Mouse (Mus musculus): Measurements from ENCODE around the gene Parp11.
"Not testable (repeated sequence)": the region's sequence is repeated elsewhere in the genome, so short reads cannot be mapped to it uniquely, and the experiment has no call there.

Parp11 gene

DNA sequence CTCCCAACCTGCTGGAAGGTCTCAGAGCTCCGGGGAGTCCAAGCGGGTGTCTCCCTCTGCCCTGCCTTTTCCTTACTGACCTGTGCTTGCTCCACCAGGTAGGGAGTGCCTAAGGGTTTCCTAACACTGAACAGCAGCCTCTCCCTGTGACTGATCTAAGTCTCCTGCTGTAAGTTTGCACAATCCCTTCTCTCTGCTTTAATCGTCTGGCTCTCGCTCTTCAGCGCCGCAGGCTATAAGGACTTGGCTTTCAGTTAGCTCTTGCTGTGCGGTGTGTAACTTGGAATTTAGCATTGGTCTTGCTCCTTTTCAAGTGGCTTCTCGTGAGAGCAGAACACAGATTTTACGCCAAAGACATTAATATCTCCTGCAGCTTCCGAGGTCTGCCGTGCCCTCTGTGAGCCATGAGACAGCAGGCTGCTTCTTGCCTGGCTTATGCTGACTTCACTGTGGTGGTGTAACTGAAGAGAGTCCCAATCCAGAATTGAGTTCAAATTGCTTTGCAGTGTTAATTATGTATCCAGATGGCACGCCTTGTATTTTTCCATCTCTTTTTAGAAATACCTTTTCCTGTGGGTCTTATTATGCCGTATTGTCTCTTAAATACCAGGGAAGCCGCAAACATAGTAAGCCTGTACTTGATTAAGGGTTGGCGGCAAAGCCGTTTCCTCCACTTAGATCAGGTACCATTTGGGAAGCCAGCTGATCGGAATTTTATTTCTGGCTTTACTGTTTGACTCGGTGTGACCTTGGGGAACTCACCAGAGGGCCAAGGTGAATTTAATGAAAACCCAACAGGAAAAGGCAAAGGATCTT, 50.4 kb downstream of the Parp11 start:
- DNase-seq (ENCODE audit: low spot score), result no peak

DNA sequence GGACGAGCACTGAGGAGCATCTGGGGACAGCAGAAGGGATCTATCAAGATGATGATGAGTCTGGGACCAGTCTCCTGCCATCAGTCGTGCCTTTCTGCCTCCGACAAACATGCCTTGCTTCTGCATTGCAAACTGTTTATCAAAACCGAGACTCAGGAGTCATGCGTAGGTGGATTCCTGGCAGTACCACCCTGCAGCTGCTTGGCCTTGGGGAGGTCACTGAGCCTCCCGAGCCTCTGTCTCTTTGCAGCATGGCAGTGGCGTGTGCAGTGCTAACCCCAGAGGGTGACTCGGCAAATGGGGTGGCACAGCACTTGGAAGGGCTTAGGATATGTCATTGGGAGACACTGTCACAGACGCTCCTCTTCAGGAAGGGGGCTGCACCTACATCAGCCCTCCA, 53.5 kb downstream of the Parp11 start:
- DNase-seq (ENCODE audit: low spot score), result peak; percentile 67

DNA sequence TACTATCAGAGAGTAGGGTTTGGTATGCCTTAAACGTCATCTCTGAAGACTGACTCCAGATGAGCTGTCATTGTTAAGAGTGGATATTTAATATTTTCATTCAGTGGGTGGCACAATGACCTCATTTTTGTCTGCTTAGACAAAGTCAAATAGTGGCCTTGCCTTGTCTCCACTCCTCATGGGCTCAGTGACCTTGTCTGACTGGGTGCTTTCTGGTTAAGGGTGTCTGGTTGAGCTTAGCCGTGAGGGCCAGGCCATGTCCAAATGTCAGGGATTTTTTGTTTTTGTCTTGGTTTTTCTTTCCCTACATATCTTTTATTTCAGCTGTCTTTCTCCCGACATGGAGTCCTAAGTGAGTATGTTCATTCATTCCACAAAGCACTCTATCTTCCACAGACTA, 54.2 kb downstream of the Parp11 start:
- DNase-seq (ENCODE audit: low spot score), result no peak

DNA sequence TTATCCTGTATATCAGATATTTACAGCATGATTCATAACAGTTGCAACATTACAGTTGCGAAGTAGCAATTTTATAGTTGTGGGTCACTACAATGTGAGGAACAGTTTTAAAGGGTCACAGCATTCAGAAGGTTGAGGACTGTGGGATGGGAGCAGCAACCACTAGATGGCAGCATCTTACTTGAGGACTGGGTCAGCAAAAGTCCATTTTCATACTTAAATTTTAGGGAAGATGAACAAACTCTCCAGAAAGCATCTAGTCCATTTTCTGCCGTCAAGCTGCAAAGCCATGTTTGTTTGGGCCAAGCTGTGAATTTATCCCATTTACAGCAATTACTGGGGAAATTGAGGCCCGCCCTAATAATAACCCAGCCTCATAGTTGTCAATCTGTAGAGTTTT, 55.9 kb downstream of the Parp11 start:
- no peak for DNase-seq (ENCODE audit: low spot score)

DNA sequence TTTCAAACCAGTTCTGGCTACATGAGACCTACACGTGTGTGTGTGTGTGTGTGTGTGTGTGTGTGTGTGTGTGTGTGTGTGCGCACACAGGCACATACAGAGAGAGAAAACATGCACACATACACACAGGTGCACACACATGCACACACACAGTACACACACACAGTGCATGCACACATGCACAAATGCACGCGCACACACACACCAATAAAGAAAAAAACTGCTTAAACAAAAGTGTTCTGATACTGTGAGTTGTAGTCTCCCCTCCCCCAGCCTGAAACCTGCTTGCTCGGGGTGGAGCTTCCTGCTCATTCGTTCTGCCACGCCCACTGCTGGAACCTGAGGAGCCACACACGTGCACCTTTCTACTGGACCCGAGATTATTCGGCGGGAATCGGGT, 67.1 kb downstream of the Parp11 start:
- not testable (repeated sequence) for DNase-seq (ENCODE audit: low spot score)

DNA sequence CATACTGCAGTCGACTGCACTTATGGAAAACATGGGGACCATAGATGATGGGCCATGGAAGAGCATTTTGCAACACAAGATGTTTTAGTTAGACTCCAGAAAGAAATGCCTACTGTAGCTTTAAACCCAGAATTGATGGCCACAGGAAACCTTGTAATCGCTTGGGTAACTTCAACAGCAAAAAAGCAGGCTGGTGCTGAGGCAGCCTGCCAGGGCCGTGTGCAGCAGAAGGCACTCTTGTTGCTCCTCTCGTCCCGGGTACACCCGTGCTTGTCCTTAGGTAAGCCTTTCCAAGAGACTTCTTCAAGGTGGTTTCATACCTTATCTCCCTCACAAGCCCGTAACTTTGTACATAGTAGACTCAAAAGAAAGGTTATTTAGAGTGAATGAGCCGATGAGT, 74.5 kb downstream of the Parp11 start:
- DNase-seq (ENCODE audit: low spot score), result no peak

DNA sequence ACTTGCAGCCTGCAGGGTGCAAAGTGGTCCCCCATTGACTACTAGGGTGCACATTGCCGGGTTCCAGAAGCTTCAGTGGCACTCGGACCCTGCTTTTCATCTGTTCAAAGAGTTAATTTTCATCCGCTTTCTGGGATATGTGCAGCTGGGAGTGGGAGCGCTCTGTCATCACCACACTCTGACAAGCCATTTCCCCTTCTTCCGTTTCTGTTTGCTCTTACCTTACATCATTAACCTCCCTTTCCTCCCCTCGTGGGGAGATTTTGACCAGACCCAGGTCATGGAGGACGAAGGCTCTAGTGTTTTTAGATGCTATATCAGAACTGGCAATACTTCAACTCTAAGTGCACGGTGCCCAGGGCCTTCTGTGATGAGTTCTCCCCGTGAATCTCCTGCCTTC, 75.7 kb downstream of the Parp11 start:
- no peak for DNase-seq (ENCODE audit: low spot score)

DNA sequence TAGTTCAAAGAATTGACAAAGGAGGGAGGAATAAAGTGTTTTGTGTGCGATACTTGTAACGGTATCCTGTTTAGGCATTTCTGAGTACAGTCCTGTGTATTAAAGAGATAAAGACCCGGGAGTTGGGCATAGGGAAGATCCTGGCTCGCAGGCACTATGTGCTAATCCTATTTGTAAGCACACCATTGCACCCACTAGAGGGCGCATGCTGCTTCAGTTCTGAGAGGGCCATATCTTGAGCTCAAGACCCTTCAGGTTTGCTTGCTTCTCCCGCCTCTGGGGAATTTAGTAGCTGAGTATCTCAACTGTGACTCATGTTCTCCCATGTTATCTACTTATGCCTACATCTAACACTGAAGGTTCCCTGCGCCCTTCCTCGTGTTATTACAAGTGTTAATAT, 77.8 kb downstream of the Parp11 start:
- peak; percentile 42 for DNase-seq (ENCODE audit: low spot score)

DNA sequence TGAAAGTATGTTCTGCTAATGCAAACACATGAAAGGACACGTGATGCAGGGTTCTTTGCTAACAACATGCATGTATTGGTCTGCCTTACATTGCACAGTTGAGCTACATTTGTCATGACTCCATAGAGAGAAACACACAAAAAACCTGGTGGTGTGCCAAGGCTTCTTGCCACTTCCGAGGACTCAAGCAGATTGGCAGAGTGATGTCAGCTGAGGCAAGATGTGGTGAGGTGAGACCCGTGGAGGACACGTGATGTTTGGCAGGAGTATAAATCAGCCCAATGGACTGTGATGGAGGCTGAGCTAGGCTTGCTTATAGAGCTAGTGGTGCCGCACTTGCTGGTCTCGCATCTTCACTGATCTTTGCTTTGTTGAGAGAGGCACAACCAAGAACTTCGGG, 82.0 kb downstream of the Parp11 start:
- DNase-seq (ENCODE audit: low spot score), result no peak

DNA sequence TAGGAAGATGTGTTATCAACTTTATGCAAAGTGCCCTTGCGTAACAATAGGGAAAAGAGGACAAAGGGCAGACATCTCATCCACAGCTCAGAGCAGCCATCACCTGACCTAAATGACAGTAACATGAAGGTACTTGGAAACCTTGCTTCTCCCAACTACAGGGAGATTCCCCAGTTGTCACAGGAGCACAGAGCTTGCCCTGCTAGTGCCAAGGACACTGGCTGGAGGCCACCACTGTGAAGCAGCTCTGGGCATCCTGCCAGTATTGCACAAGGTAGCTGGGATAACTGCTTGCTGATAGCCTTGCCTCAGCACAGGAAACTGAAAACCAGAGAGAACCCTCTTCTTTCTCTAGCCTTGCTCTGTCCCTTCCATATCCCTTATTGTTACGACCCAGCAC, 82.8 kb downstream of the Parp11 start:
- peak; percentile 83 for DNase-seq (ENCODE audit: low spot score)

DNA sequence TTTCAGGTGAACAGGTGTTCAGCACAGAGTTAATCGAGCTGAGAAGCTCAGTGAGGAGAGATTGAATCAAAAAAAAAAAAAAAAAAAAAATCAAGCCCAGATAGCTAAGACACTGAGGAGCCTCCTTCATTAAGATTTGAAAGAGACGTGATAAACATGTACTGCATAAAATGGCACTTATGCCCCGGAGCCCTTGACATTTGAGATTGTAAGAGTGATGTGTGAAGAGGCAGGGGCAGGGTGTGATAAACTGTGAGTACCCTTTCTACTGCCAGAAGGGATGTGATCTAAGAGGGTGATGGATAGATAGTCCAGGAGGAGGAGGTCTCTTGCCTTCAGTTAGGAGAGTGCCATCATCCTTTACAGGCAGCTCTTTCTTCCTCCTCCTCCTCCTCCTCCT, 83.6 kb downstream of the Parp11 start:
- no peak for DNase-seq (ENCODE audit: low spot score)

DNA sequence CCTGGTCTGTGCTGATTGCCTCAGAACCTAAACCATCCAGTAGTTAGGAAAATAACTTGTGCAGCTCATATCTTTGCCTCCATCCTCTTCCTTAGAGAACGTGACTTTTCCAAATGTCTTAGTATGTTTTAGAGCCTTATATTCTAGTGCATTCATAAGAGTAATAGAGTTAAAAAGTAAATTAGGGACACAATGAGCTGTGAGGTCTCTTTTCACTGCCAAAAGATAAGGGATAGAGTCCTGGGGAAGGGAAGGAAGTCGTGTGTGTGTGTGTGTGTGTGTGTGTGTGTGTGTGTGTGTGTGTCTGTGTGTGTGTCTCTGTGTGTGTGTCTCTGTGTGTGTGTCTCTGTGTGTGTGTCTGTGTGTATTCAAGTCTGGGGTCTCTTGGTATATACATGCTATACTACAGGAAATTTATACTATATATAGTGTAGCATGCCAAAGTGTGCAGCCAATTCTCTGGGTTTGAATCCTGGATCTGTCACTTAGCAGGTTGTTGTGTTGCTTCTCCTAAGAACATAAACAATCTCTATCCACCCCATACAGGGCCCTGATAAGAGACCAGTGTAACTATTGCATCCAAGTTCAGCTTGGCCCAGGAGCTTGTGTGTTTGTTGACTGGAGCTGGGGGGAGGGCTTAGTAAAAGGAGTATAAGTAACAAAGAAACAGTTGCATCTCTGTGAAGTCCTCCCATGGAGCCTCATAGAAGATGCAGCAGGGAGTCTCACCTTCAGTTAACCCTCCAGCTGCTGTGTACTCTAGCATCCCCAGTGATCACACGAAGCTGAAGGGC, 85.0 kb downstream of the Parp11 start:
- peak; percentile 41 for DNase-seq (ENCODE audit: low spot score)

DNA sequence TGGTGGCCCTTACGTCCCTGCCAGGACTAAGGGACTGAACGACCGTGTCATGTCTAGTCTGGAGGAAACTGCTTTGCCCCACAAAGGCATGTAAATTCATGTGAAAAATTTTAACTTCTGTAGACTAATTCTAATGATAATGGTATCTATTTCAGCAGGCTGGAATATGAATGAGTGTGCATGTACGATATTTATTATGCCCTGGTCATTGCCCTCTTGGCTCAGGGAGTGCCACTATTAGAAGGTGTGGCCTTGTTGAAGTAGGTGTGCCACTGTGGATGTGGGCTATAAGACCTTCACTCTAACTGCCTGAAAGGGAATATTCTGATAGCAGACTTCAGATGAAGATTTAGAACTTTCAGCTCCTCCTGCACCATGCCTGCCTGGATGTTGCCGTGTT, 85.7 kb downstream of the Parp11 start:
- no peak for DNase-seq (ENCODE audit: low spot score)

DNA sequence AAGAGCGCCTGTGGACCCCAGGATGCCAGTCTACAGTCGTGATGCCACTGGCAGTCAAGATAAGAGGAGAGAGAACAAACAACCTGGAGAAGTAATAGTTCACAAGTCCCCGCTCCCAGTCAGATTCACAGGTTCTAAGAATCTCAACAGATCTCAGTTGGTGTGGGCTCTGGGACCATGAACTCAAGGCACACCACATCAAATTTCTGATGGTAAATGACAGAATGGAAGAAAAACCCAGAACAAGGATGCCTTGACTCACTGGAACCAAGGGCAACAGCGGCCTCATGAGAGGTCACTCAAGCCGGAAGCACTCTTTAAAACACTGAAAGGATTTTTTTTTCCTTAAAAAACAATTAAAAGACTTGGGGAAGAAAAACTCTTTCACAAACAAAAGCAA, 87.1 kb downstream of the Parp11 start:
- DNase-seq (ENCODE audit: low spot score), result no peak

DNA sequence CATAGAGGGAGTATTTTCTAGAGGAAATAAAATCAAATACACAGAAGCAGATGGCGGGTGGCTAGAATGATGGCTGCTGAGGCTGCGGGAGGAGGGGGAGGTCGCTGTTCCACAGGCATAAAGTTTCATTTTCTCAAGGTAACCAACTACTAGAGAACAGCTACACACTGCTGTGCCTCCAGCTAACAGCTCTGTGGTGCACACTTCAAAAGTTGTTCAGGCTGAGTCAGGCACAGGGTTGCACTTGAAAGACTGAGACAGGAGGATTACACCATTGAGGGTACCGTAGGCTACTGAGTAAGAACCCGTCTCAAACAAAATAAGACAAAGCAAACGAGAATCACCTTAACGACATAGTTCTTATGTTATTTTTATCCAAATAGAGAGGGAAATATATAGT, 90.4 kb downstream of the Parp11 start:
- DNase-seq (ENCODE audit: low spot score), result no peak

DNA sequence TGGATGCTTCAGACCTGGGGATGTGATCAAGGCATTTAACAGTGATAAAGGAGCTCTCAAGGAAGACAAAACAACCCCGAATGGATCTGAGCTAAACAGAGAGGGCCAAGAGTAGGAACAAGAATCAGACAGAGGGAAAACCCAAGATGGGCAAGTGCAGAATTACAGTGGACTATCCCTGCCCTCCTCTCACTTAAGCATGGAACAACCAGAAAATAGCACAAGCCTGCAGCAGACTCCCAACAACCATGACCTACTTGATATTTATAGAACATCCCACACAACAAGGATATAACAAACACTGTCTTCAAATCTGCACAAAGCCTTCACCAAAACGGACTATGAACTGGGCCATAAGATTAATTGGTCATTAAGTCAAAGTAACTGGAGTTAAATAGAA, 91.5 kb downstream of the Parp11 start:
- DNase-seq (ENCODE audit: low spot score), result no peak

DNA sequence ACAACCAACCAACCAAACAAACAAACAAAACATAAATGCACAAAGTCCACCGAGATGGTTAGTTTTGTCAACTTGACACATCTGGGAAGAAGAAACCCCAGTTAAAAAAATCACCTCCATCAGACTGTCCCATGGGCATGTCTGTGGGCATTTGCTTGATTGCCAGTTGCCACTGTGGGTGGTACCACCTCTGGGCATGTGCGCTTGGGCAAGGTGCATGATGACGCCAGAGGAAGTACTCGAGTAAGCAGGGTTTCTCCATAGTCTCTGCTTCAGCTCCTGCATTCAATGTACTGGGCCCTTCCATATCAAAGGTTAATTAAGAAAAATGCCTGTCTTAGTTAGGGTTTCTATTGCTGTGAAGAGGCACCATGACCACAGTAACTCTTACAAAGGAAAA, 92.6 kb downstream of the Parp11 start:
- no peak for DNase-seq (ENCODE audit: low spot score)

DNA sequence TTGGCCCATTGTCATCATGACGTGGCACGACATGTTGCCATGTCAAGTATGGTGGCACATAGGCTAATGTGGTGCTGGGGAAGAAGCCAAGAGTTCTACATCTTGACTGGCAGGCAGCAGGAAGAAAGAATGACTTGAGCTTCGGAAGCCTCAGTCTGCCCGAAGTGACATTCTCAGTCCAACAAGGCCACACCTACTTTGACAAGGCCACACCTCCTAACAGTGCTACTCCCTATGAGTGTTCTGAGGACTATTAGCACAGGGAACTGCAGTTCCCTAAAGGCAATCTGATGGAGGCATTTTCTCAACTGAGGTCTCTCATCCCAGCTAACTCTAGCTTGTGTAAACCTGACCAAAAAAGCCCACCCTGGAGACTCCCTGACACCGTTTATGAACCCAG, 93.0 kb downstream of the Parp11 start:
- no peak for DNase-seq (ENCODE audit: low spot score)

DNA sequence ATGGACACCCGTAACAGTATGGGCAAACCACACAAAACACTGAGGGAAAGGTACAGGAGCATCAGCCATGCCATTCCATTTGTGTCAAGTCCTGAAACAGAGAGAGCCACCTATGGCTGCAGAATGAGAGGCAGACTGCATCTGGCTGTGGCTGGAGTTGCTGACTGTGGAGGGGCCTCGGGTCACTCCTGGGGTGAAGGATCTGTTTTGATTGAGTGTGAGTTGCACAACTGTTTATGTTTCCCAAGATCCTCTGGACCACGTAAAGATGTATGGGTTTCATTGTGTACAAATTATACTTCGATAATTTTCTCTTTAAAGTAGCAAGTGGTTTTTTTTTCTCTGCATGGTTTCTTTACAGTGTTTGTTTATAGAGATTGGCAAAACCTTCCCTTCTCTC, 93.9 kb downstream of the Parp11 start:
- no peak for DNase-seq (ENCODE audit: low spot score)

DNA sequence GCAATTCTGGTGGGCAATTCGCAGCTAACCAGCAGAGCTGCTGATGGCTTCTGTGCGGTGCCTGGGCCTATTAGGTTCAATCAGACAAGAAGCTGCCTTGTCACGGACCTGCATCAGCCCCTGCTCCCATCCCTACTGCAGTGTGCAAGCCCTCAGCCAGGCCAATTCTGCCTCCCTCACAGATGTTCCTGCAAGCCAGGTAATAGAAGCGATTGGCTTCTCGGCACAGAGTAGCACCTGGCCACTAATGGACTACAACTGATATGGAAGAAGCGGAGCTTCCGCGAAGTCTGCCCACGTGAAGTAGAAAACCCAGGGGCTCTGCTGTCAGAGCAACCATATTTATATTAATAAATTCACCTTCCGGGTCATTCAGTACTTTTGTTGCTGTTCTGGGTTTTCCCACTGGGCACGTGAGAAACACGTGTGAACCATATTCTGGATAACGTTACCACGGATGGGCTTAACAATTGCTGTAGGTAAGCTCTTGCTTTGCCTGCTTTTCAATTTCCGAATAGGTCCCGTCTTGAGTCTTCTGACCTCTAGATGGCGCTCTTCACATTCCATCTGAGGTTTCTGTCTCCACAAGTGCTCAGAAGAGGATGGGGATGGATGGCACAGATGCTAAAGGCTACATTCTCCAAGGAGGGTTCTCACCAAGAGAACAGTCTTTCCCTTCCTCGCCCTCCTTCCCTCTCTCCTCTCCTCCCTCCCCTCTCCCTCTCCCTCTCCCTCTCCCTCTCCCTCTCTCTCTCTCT, 95.2 kb downstream of the Parp11 start:
- peak; percentile 54 for DNase-seq (ENCODE audit: low spot score)

All from testis, postnatal 14 days (tissue).